Mouse (Mus musculus) hematopoietic multipotent progenitor cell, adult 10-12 weeks (in vitro differentiated cells): Measurements from ENCODE around the gene Zcchc10. TPM values are rescaled to one million over a fixed set of nuclear protein-coding genes. Genes with fewer than 3 reads are reported as not detected.

Source experiments
- polyA plus RNA-seq: library from polyadenylated mRNA; stranded (reverse); fragments of >175 nt; gene quantifications from 2 replicates; pipeline ENCODE4 v1.2.3, GENCODE M21; 2012; ENCODE audit warnings: low replicate concordance

Gene Zcchc10
- 0.71 and 1.5 TPM in 2 replicates for polyA plus RNA-seq

DNA sequence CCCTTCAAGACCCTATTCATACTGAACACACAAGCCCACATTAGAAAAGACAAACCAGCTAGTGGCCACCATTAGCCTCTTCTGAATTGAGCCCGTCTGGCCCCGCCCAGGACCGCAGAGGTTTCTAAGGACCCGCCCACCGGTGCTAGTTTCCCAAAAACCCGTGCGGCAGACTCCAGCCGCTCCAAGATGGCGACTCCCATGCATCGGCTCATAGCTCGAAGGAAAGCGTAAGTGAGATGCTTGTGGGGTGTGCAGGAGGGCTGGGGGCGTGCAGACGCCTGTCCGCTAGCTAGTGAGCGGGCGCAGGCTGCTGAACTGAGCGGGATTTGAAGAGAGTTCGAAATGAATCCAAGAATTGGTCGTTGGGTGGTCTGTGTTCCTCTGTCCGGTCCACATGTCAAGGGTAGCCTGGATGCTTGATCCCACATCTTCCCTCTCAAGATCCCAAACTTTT lies at the start of gene Zcchc10:
Gene Zcchc10, plus strand, starts transcription at position 168 of the 457 bp plus-strand sequence.

DNA sequence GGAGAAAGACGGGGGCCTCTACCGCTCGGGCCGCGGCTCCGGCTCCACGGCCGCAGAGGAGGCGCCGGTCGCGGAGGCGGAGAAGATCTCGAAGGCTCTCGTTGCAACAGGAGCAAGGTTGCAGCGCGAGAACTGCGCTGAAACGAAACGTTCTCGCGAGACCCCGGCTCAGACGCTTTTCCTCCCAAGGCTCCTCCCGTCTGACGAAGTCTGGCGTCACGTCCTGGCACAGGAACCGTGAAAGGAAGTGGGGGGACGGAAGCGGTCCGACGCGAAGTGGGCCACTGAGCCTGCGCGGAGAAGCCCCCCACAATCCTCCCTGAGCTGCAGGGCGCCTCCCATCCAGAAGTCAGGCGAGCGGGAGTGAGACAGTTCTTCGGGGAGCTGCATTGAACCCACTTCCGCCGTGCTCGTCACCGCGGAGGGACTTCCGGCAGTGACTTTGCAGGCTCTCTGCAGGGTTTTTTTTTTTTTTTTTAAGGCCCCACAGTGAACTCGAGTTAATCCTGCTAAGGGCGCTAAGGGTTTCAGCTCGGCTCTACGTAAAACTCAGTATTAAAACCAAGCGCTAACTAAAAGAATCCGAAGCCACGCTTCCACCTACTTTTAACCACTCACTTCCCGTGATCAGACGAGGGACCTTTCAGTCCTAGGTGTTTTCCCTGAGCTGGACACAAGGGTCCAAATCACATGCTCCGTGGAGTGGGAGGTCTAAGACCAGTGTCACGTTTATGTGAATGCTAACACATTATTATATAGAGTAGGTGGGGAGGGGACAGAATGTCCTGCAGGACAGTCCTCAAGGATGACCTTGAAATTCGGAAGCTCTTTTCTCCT lies 23.9 kb upstream of the Zcchc10 start, which contains the start of gene Hspa4:
Gene Hspa4, minus strand, starts transcription at position 128 of the 837 bp plus-strand sequence.

DNA sequence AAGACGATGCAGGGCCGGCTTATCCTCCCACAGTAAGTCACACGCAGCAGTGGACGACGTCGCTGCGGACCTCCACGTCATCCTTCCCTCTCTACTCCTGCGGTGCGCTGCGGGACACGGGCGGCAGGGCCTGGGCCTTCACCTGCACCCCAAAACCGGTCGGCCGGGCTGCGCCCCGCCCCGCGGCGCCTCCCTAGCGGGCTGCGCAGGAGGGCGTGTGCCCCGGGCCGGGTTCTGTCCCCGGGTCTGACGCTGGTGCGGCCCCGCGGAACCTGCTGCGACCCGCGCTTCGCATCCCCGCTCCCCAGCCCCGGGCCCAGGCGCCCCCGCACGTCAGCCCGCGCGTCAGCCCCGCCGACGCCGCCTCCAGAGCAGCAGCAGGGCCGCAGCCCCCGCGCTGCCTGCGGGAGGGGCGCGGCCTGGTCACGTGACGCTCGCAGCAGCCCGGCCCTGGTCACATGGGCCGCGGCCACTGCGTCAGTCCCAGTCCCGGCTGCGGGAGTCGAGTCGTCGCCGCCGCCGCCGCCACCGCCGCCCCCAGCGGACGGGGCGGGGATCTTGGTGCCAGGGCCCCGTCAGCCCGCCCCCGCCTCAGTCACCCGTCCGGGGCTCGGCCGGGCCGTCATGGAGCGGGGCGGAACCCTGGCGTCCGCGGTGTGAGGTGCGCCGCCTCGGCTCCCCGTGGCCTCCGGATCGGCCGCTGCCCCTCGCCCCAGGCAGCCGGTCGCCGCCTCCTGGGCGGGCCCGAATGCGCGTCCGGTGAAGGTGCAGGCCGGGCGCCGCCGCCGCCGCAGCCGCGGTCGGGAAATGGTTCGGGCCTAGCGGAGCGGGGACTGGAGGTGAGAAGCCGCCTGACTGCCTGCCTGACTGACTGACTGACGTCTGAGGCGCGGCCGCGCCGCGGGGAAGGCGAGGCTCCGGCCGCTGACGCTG lies 26.1 kb downstream of the Zcchc10 start, which contains the start of gene Aff4:
Gene Aff4, plus strand, starts transcription at position 543 of the 933 bp plus-strand sequence.

Other genes starting within 250 kb of the Zcchc10 start
- 23.0 and 23.9 TPM in 2 replicates for gene Hspa4, start 24.2 kb upstream of the Zcchc10 start, polyA plus RNA-seq
- gene Aff4, start 26.2 kb downstream of the Zcchc10 start, polyA plus RNA-seq = 7.9 and 8.0 TPM in 2 replicates
- not detected in 2 replicates for gene Leap2, start 98.5 kb downstream of the Zcchc10 start, polyA plus RNA-seq
- gene Uqcrq, start 106.2 kb downstream of the Zcchc10 start, polyA plus RNA-seq = 64.2 and 119 TPM in 2 replicates
- 0.14 and 0.24 TPM in 2 replicates for gene Gdf9, start 106.3 kb downstream of the Zcchc10 start, polyA plus RNA-seq
- not detected in 2 replicates for gene Gm10447, start 132.4 kb downstream of the Zcchc10 start, polyA plus RNA-seq
- gene Shroom1, start 132.5 kb downstream of the Zcchc10 start, polyA plus RNA-seq = 0.13 and 0.28 TPM in 2 replicates
- not detected in 2 replicates for gene Gm9837, start 145.8 kb downstream of the Zcchc10 start, polyA plus RNA-seq
- gene Gm9945, start 155.5 kb downstream of the Zcchc10 start, polyA plus RNA-seq = not detected in 2 replicates
- 0.83 and 6.3 TPM in 2 replicates for gene Sowaha, start 155.6 kb downstream of the Zcchc10 start, polyA plus RNA-seq
- 9.5 and 20.4 TPM in 2 replicates for gene Sept8, start 194.6 kb downstream of the Zcchc10 start, polyA plus RNA-seq
- 1.5 and 3.1 TPM in 2 replicates for gene Kif3a, start 242.7 kb downstream of the Zcchc10 start, polyA plus RNA-seq